Mouse (Mus musculus): ENCODE data around the gene Tsen15. TPM values are rescaled to one million over a fixed set of nuclear protein-coding genes. Genes with fewer than 3 reads are reported as not detected.
"Not testable (repeated sequence)": the region's sequence is repeated elsewhere in the genome, so short reads cannot be mapped to it uniquely, and the experiment has no call there.

Tsen15 gene
- 10 to 100 TPM; 26.2 to 35.1 (median 29.9) TPM for total RNA-seq (2022)

DNA sequence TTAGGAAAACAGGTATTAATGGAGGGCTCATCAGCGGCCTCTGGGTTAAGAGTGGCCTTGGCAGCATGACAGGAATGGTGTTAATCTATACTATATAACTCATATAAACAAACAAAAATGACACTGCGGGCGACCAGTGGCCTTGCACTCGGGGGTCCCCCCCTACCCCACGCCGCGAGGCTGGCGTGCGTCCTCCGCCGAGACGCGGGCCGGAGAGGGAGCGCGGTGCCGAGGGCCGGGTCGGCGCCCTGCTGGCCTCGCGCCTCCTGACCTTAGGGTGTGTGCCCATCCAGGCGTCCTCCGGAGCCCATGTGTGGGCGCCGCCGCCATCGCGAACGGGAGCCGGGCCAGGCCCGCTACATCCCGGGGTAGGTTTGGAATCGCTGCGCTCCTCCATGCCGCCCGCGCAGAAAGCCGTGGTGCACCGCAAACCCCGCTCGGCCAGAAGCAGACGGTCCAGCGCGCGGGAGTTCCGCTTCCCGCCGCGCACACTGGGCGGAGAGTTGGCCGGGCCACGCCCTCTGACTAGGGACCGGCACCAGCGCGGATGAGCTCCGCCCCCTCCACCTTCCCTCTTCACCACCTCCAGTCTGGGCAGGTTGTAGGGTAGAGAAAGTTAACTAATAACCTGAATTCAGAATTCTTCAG lies at the start of gene Tsen15:
Gene Tsen15, minus strand, starts transcription at position 501 of the 648 bp plus-strand sequence.
- peak; percentile 73 for DNase-seq

DNA sequence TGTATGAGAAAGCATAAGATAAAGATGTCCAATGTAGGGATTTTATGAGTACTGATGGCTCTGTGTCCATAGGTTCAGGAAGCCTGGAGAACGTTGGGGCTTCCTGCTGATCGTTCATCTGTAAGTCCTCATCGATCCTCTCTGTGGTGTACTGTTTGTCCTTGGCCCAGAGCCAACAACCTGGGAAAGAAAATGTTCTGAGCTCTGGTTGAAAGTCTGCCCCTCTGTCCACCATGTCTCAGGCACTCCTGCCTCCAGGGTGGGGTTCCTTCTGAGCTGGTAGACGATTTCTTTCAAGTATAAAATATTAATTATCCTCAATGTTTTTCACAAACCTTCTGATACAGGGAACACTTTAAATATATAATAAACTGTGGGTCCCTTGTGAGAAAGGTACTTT lies 47.7 kb upstream of the Tsen15 start:
- no peak for DNase-seq

DNA sequence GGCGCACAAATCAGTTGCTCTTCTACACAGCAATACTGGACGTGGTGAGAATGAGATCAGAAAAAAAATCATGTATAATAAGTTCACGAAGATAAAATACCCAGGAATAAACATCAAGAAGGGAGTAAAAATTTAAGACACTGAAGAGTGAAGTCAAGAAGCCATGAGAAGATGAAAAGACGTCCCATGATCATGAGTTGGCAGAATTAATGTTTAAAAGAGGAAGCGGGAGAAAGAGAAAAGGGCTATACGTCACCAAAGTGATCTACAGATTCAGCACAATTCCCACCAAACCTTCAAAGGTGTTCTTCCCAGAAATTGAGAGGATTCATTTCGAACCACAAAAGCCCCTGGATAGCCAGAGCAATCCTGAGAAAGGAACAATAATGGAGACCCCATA lies 43.3 kb upstream of the Tsen15 start:
- no peak for DNase-seq

DNA sequence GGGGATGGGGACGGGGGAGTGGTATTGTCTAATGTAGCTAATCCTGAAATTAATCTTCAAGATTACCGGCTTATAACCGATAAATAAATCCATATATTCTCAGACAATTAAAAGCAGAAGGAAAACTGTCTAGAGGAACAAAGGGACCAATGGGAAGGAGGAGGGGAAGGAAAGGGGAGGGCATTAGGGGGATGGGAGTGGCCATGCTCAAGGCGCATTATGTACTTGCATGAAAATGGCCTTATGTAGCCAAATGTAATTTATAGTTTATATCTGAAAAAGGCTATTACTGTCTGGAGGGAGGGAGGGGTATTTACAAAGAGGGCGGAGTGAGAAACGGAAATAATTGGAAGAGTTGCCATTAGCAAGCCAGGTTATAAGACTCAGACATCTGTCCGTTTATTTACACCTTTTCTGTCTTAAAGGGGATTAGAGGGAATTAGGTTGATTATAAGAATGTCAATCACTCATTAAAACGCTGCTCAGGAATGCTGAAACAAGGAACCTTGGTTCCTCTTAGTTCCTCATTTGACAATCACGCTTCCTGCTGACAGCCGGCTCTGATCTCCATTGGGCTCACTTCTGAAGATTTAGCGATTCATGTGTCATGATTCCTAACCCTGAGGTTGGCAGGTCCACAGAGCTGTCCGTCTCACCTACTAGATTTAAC lies 41.6 kb upstream of the Tsen15 start:
- no peak for DNase-seq

DNA sequence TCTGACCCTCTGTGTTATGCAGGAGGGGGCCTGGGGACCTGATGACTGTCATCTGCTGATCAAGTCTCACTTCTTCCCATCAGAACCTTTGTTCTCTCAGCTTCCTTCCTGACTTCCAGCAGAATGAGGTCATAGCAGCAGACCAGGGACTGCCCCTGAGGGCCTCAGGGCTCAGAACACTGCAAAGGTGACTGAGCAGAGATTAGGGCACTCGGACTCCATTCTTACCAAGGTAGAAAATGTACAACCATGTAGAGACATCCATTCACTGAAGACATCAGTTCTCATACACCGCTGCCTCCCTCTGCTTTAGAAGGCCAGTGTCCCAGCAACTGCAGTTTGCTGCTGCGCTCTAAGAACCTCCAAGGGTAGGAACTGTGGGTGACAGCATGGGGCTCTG lies 36.6 kb upstream of the Tsen15 start:
- no peak for DNase-seq

DNA sequence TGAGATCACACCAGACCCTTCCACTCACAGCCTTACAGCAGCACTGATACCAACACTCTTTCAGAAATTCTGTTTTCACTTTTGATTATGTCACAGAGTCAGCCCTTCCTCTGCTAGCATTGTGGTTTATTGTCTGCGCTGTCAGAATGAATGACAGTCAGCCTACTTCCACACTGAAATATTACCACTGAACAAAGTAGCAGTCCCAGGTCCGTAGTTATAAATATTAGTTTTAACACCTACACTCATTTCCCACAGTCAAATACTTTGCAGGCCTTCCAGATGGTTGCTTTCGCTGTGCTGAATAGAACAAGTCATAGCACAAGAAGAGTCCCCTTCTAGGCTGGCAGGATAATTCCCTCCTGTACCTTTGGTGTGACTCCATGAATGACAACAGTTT lies 35.8 kb upstream of the Tsen15 start:
- no peak for DNase-seq

DNA sequence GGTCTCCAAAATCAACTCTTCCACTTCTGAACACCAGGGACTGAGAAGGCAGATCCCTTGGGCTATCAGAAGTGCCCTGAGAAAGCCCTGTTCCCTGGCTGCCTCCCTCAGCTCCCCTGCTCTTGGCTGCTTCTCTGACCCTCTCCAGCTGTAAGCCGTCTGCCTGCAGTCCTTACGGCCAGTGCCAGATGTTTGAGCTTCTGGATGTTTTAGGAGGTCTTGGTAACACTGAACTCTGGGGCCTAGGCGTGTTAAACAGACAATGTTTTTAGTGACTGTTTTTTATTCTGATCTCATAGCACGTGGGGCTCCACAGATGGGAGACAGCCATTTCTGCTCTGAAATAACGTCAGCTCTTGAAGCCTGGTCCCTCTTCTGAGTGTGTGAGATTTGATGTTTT lies 31.1 kb upstream of the Tsen15 start:
- DNase-seq: no peak

DNA sequence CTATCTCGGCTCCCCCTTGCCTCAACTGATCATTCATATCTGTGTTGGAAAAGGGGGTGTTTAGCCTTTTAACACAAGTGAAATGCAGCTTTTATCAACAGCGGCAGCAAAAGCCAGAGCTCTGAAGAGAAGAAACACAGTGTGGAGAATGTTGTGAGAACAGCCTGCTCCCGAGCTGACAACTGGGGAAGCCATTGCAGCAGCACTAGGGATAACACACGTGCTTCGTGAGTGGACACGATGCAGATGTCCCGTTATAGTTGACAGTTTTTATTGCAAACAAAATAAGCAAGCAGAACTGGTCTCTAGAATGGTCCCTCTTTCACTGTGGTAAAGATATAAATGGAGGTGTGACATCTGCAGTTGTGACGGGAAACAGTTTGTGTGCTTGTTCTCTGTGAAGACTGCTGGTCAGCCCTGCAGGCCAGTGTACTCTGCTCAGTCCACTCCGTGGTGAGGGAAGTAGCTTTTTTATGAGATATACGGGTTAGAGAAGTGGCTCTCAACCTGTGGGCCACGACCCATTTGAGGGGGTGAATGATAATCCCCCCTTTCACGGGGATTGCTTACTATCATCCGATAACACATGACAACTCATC lies 29.9 kb upstream of the Tsen15 start:
- DNase-seq: no peak

DNA sequence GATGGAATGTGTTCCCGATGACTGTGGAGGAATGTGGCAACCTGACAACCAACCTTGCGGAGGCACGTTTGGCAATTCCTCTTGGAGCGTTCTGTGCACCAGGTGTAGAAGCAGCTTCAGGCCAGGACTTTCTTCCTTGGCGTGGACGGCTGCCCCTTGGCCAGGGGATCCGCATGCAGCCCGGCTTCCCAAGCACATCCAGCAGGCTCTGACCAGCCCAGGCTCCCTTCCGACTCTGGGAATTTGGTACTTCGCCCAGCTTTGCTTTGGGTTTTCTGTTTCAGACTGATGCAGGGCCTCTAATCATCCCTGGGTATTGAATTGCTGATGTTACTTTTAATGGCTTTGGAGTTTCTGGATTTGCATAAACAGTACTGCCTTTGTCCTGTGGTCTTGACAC lies 28.0 kb upstream of the Tsen15 start:
- DNase-seq: no peak

DNA sequence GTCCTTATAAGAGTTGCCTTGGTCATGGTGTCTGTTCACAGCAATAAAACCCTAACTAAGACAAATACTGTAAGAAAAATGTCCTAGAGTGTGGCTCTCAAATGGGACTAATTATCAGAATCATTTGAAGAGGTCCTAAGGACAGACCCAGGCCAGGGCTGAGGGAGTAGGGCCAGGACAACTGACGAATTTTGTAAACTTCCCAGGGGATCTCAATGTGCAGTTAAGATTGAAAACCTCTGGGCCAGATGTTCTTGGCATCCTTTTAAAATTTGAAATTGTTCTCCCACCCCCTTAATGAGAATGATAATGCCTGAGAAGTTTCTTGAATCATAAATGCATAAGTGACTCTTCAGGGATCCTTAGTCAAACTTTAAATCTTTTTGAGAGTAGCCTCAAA lies 27.5 kb upstream of the Tsen15 start:
- no peak for DNase-seq

DNA sequence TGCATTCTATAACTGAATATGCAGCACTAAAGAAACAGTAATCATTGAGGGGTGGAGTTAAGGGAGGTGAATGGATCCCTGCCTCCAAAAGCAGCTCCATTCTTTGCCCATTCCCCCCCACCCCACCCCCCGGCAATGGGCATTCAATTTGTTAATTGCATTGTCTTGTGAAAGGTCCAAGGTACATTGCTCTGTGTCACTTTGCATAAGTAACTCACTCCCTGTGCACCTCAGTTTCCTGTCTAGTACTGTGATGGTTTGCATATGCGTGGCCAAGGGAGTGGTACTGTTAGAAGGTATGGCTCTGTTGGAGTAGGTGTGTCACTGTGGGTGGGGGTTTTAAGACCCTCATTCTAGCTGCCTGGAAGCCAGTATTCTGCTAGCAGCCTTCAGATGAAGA lies 26.6 kb upstream of the Tsen15 start:
- no peak for DNase-seq

DNA sequence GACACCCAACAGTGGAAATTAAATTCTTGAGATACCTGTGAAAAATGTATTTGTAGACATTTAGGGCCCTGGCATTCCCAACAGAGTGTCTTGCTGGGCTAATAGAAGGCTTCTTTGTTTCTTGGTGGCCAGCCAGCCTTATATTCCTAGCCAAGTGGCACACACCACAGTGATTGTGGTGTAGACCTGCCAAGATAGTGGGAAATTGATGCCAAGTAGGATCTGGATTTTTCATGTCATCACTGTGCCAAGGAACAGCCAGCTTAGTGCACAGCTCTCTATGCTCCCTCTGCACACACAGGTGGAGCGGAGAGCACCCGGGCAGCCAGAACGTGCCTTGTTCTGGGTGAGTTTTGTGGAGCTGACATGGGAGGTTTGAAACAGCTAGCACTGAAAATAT lies 24.2 kb upstream of the Tsen15 start:
- DNase-seq: no peak

DNA sequence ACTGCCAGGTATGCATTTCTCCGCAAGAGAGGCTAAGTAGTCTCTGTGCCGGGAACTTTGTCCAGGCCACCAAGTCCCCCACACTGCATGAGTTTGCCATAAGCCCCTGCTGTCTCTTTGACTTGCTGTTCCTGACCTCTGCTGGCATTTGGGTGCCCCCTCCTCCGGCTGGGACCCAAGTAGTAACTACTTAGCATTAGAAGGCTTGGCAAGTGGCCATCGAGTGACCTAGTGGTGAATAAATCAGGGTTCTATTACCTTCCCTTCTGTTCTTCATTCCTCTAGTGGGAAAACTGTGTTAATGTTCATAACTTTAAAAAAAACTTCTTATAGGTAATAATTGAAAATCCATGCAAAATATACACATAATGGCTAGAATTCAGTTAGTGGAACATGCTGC lies 22.9 kb upstream of the Tsen15 start:
- DNase-seq: no peak

DNA sequence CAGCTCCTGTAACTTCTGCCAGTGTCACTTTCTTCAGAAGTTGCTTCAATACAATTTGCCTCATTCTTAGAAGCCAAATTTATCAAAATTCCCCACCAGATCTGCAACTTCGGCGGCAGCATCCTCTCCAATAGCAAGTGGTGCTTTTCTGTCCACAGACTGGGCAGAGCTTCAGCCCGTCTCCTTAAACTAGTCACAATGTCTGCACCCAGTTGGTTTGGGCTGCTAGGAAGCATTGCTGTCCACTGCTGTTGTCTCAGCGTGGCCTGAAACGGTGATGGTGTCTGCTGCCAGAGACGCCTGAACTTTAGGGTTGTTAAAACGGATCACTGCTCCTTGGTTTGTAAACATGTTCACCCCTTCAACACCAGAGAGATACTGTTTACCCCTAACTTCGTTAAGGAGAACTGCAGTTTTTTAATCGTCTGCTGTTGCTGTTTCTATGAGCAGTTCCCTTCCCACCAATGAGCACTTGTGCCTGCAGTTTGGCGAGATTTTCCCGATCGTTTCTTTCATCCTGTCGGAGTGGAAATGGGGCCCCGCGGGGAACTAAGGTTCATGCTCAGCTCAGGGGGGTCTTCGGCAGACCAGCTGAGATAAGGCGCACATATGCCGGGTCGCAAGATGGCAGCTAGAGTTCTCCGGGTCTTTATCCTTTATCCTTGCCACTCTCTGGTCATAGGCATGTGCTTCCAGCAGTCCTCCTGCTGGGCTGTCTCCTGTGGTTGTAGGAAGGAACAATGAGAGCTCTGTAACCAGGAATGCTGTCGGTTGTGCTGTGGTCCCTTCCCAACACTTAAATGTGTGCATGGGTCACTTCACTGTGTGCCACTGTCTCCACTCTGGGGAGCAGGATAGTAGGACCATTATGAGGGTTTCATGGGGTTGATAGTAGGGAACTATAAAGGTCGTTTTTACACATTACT lies 20.8 kb upstream of the Tsen15 start:
- DNase-seq: no peak

DNA sequence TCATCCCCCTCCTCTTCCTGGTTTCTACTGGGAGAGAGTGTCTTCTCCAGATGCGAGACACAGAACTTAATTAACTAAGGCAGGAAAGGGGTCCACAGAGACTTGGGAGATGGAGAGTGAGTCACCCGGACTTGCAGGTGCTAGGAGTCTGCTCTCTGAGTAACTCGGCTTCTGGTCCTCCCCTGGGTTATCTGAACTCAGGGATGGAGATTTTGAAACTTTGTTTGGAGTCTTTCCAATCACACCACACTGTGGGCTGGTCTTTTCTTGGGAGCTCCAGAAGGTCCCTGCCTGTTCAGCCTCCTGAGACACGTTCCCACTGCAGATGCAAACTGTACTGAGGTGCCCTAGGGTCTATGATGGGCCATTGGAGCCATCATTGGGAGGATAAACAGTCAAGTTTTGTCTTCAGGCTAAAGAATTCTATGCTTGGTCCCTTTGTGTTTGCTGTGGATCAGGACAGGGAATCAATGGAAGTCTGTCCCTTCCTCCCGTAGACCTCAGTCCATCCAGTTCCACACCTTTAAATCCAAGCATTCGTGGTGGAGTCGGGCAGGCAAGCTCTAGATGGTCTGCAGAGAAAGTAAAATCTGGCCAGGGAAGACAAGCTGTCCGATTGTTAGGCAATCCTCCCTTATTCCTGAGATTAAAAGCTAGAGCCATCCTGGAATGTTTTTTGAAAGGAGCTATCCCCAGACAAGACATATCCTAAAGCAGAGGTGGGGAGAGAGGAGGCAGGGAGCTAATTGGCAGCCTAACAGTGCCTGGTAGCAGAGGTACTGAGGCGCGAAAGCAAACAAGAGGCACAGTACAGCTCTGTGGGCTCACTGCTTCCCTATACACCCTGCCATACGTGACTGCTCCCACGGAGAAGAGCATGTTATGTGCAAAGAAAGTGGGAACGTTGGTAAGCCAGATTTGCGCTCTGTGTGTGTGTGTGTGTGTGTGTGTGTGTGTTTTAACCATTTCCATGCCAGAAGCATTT lies 14.4 kb upstream of the Tsen15 start:
- DNase-seq: no peak

DNA sequence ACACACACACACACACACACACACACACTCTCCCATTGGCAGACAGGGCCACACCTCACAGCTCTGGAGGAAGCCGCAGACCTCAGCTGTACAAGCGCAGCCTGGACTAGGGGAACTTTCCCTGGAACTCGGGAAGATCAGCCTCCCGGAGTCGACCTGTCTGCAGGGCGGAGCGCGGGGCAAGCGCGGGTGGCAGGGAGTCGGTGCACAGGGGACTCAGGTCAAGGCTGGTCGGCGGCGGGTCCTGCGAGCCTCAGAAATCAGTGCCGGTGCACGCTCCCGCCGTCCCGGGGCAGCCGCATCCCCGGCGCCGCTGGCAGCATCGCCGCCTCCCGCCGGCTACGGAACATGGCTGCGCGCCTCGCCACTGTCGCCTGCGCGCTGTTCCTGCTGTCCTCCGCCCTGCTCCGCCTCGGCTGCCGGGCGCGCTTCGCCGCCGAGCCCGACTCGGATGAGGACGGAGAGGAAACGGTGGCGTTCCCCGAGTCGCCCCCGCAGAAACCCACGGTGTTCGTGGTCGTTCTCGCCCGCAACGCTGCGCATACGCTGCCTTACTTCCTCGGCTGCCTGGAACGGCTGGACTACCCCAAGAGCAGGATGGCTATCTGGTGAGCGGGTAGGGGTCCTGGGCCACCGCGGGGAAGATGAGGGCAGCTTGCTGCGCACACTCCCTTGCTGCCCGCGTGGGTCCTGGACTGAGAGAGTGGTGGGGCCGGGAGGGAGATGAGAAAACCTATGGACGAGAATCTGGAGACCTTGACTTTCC lies 13.5 kb upstream of the Tsen15 start, which contains the start of gene Colgalt2:
Gene Colgalt2, plus strand, starts transcription at position 41 of the 766 bp plus-strand sequence.
- peak; percentile 14 for DNase-seq

DNA sequence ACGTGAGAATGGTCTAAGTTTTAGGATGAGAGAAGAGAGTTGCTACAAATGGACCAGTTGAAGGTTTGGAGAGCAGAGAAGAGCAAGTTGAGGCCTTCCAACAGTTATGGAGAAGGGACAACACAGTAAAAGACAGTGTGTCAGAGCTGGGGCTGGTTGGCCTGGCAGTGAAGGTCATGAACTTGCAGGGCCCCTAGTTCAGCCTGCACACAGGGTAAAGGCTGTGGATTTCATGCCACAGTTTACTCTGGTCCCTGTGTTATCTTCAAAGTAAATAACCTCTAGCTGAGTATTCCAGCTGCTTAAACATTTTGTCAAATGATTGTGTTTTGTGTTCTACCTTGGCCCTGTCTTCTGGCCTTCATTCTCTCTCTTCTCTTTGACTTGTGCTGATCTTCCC lies 12.2 kb upstream of the Tsen15 start:
- DNase-seq: no peak

DNA sequence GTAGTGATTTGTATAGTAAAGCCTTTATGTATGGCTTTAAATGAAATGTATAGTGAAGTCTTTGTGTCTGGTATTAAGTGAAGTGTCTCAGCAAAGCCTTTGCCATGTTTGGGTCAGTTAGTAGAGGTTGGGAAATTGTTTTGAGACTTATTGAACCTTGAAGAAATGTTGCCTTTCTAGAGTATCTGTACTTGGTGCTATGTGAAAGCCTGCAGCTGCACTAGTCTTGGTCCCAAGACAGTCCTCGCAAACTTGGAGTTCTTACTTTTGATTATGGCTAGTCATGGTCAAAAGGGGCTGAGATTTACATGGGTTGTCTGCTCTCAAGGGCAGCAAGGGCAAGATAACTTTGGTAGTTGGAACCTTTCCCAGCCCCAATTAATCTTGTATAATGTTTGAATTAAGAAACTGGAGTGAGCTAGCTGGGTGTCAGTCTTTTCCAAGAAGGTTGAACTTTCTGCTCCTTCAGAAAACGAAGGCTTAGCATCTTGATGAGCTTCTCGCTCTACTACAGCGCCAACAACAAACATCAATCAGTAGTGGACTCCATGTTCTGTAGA lies 8.5 kb upstream of the Tsen15 start:
- DNase-seq: no peak

DNA sequence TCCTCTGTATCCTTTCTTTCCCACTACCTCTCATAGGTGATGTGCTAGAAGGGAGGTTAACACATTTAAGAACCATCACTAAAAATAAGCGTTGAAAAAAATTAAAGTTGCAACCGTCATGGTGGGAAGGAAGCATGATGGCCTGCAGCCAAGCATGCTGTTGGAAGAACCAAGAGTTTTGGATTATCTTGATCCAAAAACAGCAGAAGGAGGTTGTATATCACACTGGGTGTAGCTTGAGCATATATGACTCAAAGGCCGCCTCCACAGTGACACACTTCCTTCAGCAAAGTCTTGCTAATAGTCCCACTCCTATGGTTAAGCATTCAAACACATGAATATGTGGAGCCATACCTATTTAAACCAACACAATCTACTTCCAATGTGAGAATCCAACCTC lies 7.6 kb upstream of the Tsen15 start:
- DNase-seq: no peak

DNA sequence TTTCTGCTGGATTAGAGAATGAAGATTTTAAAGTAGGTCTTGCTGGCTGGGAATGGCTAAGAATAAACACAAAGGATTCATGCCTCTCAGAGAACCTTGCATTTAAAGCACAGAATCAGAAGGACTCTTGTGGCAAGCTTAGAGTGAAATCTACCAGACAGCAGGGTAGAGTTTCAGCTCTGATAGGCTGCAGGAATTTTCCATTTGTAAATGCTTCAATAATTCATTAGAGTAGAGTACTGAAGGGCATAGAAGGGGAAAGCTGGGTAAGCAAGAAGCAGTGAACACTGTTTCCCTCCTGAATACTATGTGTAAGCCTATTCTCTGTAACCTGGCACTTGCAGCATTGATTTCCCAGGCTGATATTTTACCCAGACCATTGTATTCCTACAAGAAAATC lies 2.8 kb upstream of the Tsen15 start:
- DNase-seq: no peak

DNA sequence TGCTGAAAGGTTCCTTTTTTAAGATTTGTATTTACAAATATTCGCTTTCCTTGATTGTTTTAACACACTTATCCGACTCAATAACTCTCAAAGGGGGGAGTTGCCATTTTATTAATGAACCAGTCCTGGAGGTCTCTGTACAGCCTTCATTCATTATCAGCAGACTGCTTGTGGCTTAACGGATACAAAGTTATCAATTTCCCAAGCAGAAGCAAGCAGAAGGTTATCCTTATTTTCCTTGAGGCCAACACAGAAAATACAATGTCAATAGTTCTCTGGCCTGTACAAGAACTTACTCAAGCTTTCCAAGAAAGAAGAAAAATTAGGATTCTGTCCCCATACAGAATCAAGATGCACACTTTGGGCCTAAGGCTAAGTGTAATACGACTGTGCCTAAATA lies 795 bp downstream of the Tsen15 start:
- not testable (repeated sequence) for DNase-seq
